Mouse (Mus musculus) left cerebral cortex, adult 18-20 months (tissue): ENCODE data around the gene Pde10a. TPM values are rescaled to one million over a fixed set of nuclear protein-coding genes. Genes with fewer than 3 reads are reported as not detected.

Source experiments
- DNase-seq, 2 experiments: peaks; one replicate each; pipeline ENCODE4 v3.0.0; 2021 to 2022; ENCODE audit warnings: low spot score in 2 of 2, mixed read lengths in 1 of 2
- total RNA-seq, 2 experiments: library from RNA; stranded (reverse); gene quantifications; 2 replicates each; pipeline ENCODE4 v1.2.3; 2021

Pde10a gene
- total RNA-seq, 2 experiments from 2014 or later = 82.9 to 134 TPM

DNA sequence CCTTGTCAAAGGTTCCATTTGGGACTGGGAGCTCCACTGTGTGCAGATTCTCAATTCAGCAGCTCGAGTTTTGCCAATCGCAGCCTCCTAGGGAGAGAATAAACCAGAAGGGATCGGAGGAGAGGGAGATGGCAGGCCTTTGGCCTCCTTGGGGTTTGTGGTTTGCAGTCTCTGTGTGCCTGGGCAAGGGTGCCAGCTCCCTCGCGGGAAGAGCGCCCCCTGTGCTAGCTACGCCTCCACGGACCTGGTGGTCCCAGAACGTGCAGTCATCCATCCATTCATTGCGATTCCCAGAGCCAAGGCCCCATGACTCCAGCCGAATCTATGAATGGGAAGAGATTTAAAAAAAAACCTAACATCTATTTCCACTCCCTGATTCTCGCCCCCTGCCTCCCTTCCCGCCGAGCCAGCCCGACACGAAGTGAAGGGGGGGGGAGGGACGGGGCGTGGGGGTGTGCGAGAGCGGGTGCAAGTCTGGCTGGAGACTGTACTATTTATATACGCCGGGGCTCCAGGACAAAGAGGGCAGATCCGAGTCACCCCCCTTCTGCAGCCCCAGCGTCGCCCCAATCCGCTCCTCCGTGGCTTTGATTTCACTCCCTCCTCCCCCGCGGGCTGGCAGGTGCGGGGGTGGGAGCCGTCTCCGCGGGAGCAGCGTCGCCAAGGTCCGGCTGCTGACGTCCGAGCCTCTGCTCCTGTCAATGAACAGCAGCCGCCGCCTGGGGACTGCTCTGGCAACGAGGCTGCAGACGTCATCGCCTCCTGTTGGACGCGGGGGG, 596 bp upstream of the Pde10a start:
- DNase-seq = peak; percentile 90 to 95

GRCm38 (mm10) chr17:8525971-8526740, 984 bp downstream of the Pde10a start:
- peak in 1 of 2 experiments; percentile 42 for DNase-seq

DNA sequence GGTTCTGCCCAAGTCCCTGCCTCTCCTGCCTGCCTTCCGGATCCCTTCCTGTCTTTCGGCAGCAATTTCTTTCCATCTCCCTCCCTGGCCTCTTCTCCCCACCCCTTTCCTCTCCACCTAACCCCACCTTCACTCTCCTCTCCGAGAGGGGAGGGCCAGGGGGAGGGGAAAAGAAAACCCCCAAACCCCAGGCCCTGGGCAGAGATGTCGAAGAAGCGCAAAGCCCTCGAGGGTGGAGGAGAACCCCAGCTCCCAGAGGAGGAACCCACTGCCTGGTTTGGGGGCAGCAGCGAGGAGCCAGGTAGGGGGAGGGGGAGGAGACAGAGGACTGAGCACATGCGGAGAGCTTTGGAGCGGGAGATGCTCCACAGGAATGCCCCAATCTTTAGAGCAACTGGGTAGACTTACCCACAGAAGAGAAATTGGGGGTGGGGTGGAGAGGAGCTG, 1.7 kb downstream of the Pde10a start:
- peak; percentile 43 to 45 for DNase-seq

DNA sequence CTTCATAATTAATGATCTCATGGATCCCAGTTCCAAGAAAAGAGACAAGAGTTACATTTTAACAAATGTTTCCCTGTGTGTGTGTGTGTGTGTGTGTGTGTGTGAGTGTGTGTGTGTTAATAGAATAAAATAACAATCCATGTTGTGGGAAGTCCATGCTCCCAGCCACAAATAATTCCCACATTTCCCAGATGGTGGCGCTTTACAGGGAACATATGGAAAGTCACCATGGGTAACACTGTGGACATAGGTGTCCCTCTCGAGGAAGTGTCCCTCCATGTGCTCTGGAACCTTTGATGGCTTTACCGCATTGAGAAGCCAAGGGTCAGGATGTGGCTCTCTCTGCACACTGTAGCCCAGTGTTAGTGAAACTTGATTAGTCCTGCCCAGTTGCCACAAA, 3.5 kb downstream of the Pde10a start:
- DNase-seq = no peak

- DNase-seq = no peak
Observed at GRCm38 (mm10) chr17:8532609-8533008, 7.4 kb downstream of the Pde10a start.

DNA sequence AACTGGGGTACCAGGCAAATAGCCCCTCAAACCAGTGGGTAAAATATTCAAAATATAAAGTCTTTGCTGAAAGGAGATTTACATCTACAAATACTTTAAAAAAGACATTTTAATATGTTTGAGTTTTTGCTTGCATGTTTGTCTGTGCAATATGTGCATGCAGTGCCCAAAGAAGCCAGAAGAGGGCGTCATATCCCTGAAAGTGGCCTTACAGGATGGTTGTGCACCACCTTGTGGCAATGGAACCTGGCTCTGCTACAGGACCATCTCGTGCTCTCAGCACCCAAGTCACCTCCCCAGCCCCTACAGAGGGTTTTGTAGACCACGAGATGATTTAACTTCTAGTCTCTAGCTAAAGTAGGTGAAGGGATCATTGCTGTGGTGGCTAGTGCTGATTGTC, 8.7 kb downstream of the Pde10a start:
- DNase-seq = no peak

DNA sequence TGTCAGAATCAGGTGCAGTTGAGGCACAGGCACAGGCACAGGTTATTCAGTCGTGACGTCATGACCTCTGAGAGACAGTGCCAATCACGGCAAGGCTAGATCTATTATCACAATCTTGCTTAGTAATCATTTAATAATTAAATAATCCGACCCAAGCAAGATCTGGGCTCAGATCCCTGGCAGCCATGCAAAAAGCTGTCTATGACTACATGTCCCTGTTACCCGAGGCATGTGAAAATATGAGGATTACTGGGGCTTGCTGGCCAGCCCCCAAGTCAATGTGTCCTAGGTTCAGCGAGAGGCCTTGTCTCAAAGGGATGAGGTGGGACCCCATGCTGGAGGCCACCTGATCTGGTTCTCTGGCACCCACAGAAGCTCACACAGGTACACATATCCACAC, 11.3 kb downstream of the Pde10a start:
- DNase-seq = no peak

DNA sequence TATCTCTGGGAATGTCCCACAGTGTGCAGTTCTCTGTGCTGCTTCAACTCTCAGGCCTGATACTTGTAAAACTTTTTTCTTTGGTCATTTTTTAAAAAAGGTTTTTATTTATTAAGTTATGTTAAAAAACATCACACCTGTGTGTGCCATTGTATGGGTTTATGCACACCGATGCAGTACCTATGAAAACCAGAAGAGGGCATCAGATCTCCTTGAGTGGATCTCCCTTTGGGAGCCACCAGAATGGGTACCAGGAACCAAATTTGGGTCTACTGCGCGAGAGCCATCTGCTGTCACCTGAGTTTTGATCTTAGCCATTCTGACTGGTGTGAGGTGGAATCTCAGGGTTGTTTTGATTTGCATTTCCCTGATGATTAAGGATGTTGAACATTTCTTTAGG, 12.9 kb downstream of the Pde10a start:
- DNase-seq = no peak

DNA sequence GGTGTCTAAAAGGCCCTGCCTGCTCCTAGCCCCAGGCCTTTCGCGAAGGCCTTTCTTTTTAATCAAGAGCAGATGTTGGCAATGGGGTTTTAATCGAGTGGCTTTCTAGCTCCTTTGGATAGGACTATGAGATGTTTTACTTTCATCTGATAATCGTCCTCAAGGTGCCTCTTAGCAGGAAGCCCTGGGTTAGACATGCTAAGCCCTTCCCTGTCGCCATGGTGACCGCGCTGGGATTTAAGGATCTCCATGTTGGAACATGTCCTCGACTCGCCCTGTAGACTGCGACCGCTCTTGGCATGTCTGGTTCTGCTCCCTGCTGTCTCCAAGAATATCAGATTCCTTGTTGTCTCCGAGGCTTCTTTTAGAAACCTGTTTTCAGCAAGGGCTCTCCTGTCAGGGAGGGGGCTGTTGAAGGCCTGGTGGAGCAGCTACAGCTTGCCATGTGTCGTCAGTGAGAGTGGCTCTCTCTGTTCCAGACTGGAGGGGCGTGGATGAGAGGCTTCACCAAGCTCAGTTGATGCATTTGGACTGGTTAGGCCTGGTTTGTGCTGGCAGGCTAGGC, 16.9 kb downstream of the Pde10a start:
- no peak for DNase-seq

DNA sequence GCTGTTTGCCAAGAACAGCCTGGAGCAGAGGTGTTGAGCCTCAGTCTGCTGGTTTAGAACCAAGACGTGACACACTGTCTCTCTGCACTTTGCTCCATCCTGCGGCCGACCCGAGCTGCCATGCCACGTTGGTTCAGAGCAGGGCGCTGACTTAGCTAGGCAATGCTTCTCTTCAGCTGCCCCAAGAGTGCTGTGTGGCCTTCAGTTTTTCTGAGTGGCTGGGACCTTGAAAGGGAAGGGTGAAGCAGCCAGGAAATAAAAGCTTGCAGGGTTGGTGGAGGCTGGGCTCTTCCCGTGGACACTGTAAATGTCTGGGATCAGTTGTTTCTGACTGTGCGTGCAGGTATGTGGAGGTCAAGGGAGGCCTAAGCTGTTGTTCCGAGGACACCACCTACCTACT, 21.2 kb downstream of the Pde10a start:
- no peak for DNase-seq

- DNase-seq = no peak
Observed at GRCm38 (mm10) chr17:8548733-8549132, 23.6 kb downstream of the Pde10a start.

DNA sequence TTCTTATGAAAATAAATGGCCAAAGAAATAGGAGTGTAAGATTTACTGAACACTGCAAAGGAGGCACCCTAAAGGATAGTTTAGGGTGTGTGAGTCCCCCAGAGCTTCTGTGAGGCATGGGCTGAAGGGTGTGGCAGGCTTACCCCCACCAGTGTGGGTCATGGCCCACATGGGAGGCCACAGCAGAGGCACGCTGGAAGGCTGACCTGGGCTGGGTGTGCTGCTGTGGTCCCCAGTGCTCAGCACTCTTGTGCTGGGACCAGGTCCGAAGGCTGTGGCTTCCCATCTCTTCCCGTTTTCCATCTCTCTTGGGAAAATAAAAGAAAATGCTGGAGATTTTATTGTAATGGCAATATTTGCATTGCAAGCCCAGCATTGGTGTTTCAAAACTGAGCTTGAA, 26.5 kb downstream of the Pde10a start:
- DNase-seq = no peak

- no peak for DNase-seq
Observed at GRCm38 (mm10) chr17:8552346-8553035, 27.3 kb downstream of the Pde10a start.

DNA sequence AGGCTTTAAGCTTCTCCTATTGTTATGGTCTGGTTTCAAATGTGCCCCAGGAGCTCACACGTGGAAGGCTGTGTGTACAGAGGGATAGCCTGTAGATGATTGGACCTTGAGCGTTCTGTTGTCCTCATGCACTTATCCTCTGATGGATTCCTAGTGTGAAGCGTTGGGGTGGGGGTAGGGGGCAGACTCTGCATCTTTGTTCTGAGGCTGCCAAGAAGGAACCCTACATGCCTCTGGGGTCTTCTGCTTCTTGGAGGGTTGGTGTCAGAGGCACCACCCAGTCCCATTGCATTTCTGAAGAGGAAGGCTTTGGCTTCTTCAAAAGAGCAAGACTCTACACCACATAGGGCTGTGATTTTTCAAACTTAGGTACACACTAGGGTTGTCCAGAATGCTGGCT, 28.4 kb downstream of the Pde10a start:
- DNase-seq = no peak

DNA sequence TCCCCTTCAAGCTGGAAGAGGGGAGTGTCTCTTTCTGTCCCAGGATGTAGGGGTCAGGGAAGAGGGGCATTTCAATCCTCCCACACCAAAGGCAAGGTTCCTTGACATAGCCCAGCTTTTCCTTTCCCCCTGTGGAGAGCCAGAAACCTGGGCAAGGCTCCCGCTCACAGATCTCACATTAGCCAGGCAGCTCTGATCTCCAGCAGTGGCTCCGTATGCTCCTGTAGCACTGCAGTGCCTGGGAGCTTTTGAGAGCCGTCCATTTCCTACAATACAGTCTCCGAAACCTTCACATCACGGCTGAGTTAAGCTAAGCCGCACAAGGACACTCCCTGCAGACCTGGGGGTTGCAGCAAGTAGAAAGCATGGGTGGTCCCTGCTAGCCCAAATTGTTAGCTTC, 29.0 kb downstream of the Pde10a start:
- DNase-seq = no peak

GRCm38 (mm10) chr17:8555785-8556184, 30.6 kb downstream of the Pde10a start:
- DNase-seq = no peak

DNA sequence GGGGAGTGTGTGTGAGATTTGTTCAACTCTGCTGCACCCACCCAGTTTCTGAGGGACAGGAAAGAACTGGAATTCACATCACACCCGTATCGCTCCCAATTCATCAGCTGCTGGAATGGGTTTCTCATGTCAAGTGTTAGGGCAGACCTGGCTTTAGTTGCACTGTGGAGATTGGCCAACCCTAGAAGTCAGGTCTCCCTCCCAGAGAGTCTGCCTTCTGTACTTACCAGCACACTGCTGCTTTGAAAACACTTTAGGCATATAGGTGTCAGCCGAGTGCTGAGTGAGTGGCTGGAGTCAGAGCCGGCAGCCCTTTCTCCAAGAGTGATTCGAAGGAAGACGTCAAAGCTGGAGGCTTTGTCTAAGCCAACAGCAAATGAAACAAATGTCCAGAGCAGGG, 31.1 kb downstream of the Pde10a start:
- no peak for DNase-seq

- no peak for DNase-seq
Observed at GRCm38 (mm10) chr17:8557926-8558325, 32.8 kb downstream of the Pde10a start.

- DNase-seq = no peak
Observed at GRCm38 (mm10) chr17:8562101-8562885, 37.1 kb downstream of the Pde10a start.

GRCm38 (mm10) chr17:8562886-8563280, 37.7 kb downstream of the Pde10a start:
- DNase-seq = no peak

GRCm38 (mm10) chr17:8566850-8567249, 41.7 kb downstream of the Pde10a start, which contains the start of gene Gm17087:
Gene Gm17087 (minus strand): TSS chr17:8566950.
- DNase-seq = no peak
